Mouse (Mus musculus) intestine, embryonic 14.5 days (tissue): ENCODE data around the gene Olfr235. TPM values are rescaled to one million over a fixed set of nuclear protein-coding genes. Genes with fewer than 3 reads are reported as not detected.
"Not testable (repeated sequence)": the region's sequence is repeated elsewhere in the genome, so short reads cannot be mapped to it uniquely, and the experiment has no call there.

ENCODE experiments used
- ATAC-seq: fragments of 200-750 bp; cut with Nextera tagmentation; replicated peaks from 2 replicates; pipeline ENCODE4 v1.8.0; 2017; ENCODE audit warnings: low read depth, moderate number of reproducible peaks, moderate TSS enrichment, moderate library complexity; ENCODE audit not compliant: low FRiP score, low TSS enrichment
- DNase-seq: peaks from one replicate; pipeline ENCODE4 v3.0.0-alpha.2; 2018; ENCODE audit warnings: low spot score
- H3K27ac ChIP-seq: fragments of 300-500 bp; sonication (generic); 2 replicates; pipeline ENCODE4 v1.5.1; 2014; ENCODE audit warnings: low read depth, mild to moderate bottlenecking, control low read depth
- H3K27me3 ChIP-seq: fragments of 300-500 bp; sonication (generic); replicated peaks from 2 replicates; pipeline ENCODE4 v1.6.1; 2014; ENCODE audit warnings: low read length, control low read depth; ENCODE audit not compliant: control insufficient read depth, insufficient read depth
- H3K36me3 ChIP-seq: fragments of 300-500 bp; sonication (generic); 2 replicates; pipeline ENCODE4 v1.6.1; 2014; ENCODE audit warnings: low read length, control low read depth; ENCODE audit not compliant: control insufficient read depth, insufficient read depth
- H3K4me1 ChIP-seq: fragments of 300-500 bp; sonication (generic); replicated peaks from 2 replicates; pipeline ENCODE4 v1.6.1; 2014; ENCODE audit warnings: low read length, control low read depth, mixed read lengths; ENCODE audit not compliant: control insufficient read depth, insufficient read depth
- H3K4me2 ChIP-seq: fragments of 300-500 bp; sonication (generic); 2 replicates; pipeline ENCODE4 v1.6.1; 2014; ENCODE audit warnings: low read length
- H3K4me3 ChIP-seq: fragments of 300-500 bp; sonication (generic); 2 replicates; pipeline ENCODE4 v1.5.1; 2014; ENCODE audit warnings: low read depth, low read length, control low read depth, mixed read lengths
- H3K9ac ChIP-seq: fragments of 300-500 bp; sonication (generic); 2 replicates; pipeline ENCODE4 v1.6.1; 2014; ENCODE audit warnings: mild to moderate bottlenecking, low read length
- H3K9me3 ChIP-seq: fragments of 300-500 bp; sonication (generic); 2 replicates; pipeline ENCODE4 v1.6.1; 2016; ENCODE audit warnings: low read length, control low read depth; ENCODE audit not compliant: control insufficient read depth
- WGBS: fragments of 180-500 bp; shearing (Covaris S2); extraction: QIAGEN DNeasy Blood & Tissue Kit; methylation state at CpG from one replicate; pipeline ENCODE4 v1.1.7; 2014; 5-methylcytosine and 5-hydroxymethylcytosine counted together
- polyA plus RNA-seq: library from polyadenylated mRNA; unstranded; fragments of >200 nt; fragmentation: Nextera tagmentation; extraction: Ambion mirVana; gene quantifications from 2 replicates; pipeline ENCODE4 v1.2.1, GENCODE M21; 2014

The Olfr235 gene
- polyA plus RNA-seq, result not detected in 2 replicates

GRCm38 (mm10) chr19:12260732-12261131, at the start of gene Olfr235:
Olfr235 (plus strand) TSS chr19:12261032.
- H3K36me3 ChIP-seq, result no peaks in the 10 kb centered on the region
- WGBS, result 51% methylated on average over 1 of the region's 1 CpGs

DNA sequence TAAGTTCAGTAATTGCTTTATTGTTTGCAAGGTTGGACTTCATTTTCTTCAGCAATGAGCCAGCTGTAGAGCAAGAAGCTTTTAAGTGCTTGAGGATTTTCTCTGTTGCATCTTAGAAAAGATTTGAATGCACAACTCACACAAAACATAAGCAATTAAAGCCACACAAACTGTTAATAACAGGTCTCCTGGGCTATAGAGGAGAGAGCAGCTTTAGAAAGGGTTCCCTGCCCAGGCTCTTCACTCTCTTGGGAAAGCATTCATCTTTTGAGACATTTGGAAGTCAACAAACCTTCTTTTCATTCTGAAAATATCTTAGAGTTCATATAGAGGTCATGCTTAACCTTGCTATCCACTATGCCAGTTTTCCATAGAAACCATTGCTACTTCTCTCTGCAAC, 28.3 kb upstream of the Olfr235 start, which contains the start of gene Olfr1432:
Gene Olfr1432, minus strand, starts transcription at position 101 of the 400 bp plus-strand sequence.
- not testable (repeated sequence) for ATAC-seq, DNase-seq, H3K36me3 ChIP-seq, H3K4me2 ChIP-seq, H3K9ac ChIP-seq, H3K4me1 ChIP-seq, H3K4me3 ChIP-seq, H3K27ac ChIP-seq, H3K9me3 ChIP-seq, H3K27me3 ChIP-seq

More at GRCm38 (mm10) chr19:12260732-12261131, at the start of gene Olfr235:
- no peak within 1 kb of the TSS for H3K4me3 ChIP-seq
- H3K4me2 ChIP-seq, result no peak within 1 kb of the TSS
- H3K9ac ChIP-seq, result no peak within 1 kb of the TSS
- no peak for ATAC-seq
- no peaks in the 10 kb centered on the region for H3K9me3 ChIP-seq
- no peaks in the 10 kb centered on the region for H3K27me3 ChIP-seq
- no peak within 1 kb of the TSS for H3K27ac ChIP-seq
- no peaks in the 10 kb centered on the region for H3K4me1 ChIP-seq
- no peak for DNase-seq

GRCm38 (mm10) chr19:12241559-12241958, 19.3 kb upstream of the Olfr235 start, which contains the start of gene Olfr262:
Olfr262 (minus strand) TSS chr19:12241659.
- H3K27me3 ChIP-seq, result no peaks in the 10 kb centered on the region
- no peak within 1 kb of the TSS for H3K9ac ChIP-seq
- DNase-seq, result no peak
- H3K36me3 ChIP-seq, result no peaks in the 10 kb centered on the region
- no peaks in the 10 kb centered on the region for H3K9me3 ChIP-seq
- H3K4me1 ChIP-seq, result no peaks in the 10 kb centered on the region
- H3K27ac ChIP-seq, result no peak within 1 kb of the TSS
- no peak within 1 kb of the TSS for H3K4me3 ChIP-seq
- ATAC-seq, result no peak
- H3K4me2 ChIP-seq, result no peak within 1 kb of the TSS
- 83% methylated on average over 1 of the region's 1 CpGs for WGBS

- DNase-seq (no peak), ATAC-seq (no peak)
- H3K27me3 ChIP-seq, result no peaks in the 10 kb centered on the region
- 72% methylated on average over 2 of the region's 2 CpGs for WGBS
- no peak within 1 kb of the TSS for H3K4me3 ChIP-seq
- no peaks in the 10 kb centered on the region for H3K4me1 ChIP-seq
- H3K9ac ChIP-seq, result no peak within 1 kb of the TSS
- no peaks in the 10 kb centered on the region for H3K36me3 ChIP-seq
- no peaks in the 10 kb centered on the region for H3K9me3 ChIP-seq
- no peak within 1 kb of the TSS for H3K4me2 ChIP-seq
- no peak within 1 kb of the TSS for H3K27ac ChIP-seq
Observed at GRCm38 (mm10) chr19:12279554-12279953, 18.7 kb downstream of the Olfr235 start, which contains the start of gene Olfr1434. Olfr1434 (plus strand) TSS chr19:12279854.

- Histone ChIP-seq H3K4me2 (no peak overlapping the region), H3K9me3 (no peaks in the 10 kb centered on the region), H3K9ac (no peak overlapping the region), H3K27me3 (no peaks in the 10 kb centered on the region), H3K4me1 (no peaks in the 10 kb centered on the region), H3K27ac (no peak overlapping the region), H3K36me3 (no peaks in the 10 kb centered on the region), H3K4me3 (no peak overlapping the region)
- no peak for ATAC-seq
- no peak for DNase-seq
Observed at GRCm38 (mm10) chr19:12292979-12293378, 32.1 kb downstream of the Olfr235 start.

DNA sequence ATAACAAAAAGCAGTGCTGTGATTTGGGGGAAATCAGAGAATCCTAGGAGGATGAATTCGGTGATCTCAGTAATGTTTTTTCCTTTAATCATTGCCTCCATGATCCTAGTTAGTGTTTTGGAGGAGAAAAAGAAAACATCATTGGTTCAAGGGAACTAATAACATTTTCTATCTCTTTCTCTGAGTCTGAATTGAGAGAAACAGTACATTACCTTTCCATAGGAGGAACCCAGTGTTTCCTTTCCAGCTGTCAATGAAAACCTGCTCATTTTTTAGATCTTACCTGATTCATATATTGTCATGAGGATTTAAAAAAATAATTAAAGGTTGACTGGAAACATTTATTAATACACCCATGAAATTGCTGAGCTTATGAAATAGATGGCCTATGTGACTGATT, 38.2 kb downstream of the Olfr235 start, which contains the start of gene Olfr1436:
Gene Olfr1436, minus strand, starts transcription at position 101 of the 400 bp plus-strand sequence.
- WGBS, result 62% methylated on average over 1 of the region's 1 CpGs
- H3K4me2 ChIP-seq, H3K9me3 ChIP-seq, H3K4me3 ChIP-seq, H3K27me3 ChIP-seq, H3K27ac ChIP-seq, H3K4me1 ChIP-seq, DNase-seq, H3K36me3 ChIP-seq, ATAC-seq, H3K9ac ChIP-seq: not testable (repeated sequence)

Other genes starting within 250 kb of the Olfr235 start
- not detected in 2 replicates for gene Olfr1423, start 219.7 kb upstream of the Olfr235 start, polyA plus RNA-seq
- gene Olfr1424, start 198.3 kb upstream of the Olfr235 start, polyA plus RNA-seq, result 0.12 TPM in 1 of 2 replicates, not detected in the other
- gene Olfr1425, start 183.3 kb upstream of the Olfr235 start, polyA plus RNA-seq, result not detected in 2 replicates
- not detected in 2 replicates for gene Olfr1426, start 169.0 kb upstream of the Olfr235 start, polyA plus RNA-seq
- gene Olfr1427, start 157.7 kb upstream of the Olfr235 start, polyA plus RNA-seq, result not detected in 2 replicates
- not detected in 2 replicates for gene Olfr1428, start 145.1 kb upstream of the Olfr235 start, polyA plus RNA-seq
- gene Olfr76, start 137.8 kb upstream of the Olfr235 start, polyA plus RNA-seq, result not detected in 2 replicates
- gene Olfr1555-ps1, start 90.9 kb upstream of the Olfr235 start, polyA plus RNA-seq, result not detected in 2 replicates
- not detected in 2 replicates for gene Olfr1431, start 60.4 kb upstream of the Olfr235 start, polyA plus RNA-seq
- 0.35 TPM in 1 of 2 replicates, not detected in the other for gene Olfr1432, start 28.4 kb upstream of the Olfr235 start, polyA plus RNA-seq
- not detected in 2 replicates for gene Olfr262, start 19.4 kb upstream of the Olfr235 start, polyA plus RNA-seq
- gene Olfr1434, start 18.8 kb downstream of the Olfr235 start, polyA plus RNA-seq, result not detected in 2 replicates
- not detected in 2 replicates for gene Olfr1436, start 38.1 kb downstream of the Olfr235 start, polyA plus RNA-seq
- not detected in 2 replicates for gene Olfr1437, start 64.1 kb downstream of the Olfr235 start, polyA plus RNA-seq
- gene Olfr1438-ps1, start 74.9 kb downstream of the Olfr235 start, polyA plus RNA-seq, result not detected in 2 replicates
- not detected in 2 replicates for gene Olfr1440, start 126.2 kb downstream of the Olfr235 start, polyA plus RNA-seq
- not detected in 2 replicates for gene Olfr1441, start 156.4 kb downstream of the Olfr235 start, polyA plus RNA-seq
- gene Pfpl, start 166.9 kb downstream of the Olfr235 start, polyA plus RNA-seq, result not detected in 2 replicates
- 0.97 and 1.1 TPM in 2 replicates for gene Mpeg1, start 199.7 kb downstream of the Olfr235 start, polyA plus RNA-seq
- 27.4 and 28.8 TPM in 2 replicates for gene Dtx4, start 240.4 kb downstream of the Olfr235 start, polyA plus RNA-seq